Mouse (Mus musculus): ENCODE measurements at regions not wholly inside any gene's neighbourhood (a gene's known extent, or its start where the extent isn't known, plus 50 kb on each side); places are given as distances from the start of the nearest gene placed in this dataset.

- Histone ChIP-seq H3K9me3 (replicated peaks) (peaks cover 3% of the 10 kb centered on the region; the same call in 1 of the 2 replicates), H3K9ac (no peak overlapping the region), H3K27me3 (replicated peaks) (no peaks in the 10 kb centered on the region), H3K27ac (ENCODE audit: poor library complexity, severe bottlenecking) (no peak overlapping the region), H3K4me3 (no peak overlapping the region), H3K4me1 (replicated peaks) (no peaks in the 10 kb centered on the region; the same call in 1 of the 2 replicates), H3K4me2 (no peak overlapping the region), H3K36me3 (no peaks in the 10 kb centered on the region)
- no peak for ATAC-seq (ENCODE audit: insufficient number of reproducible peaks, low FRiP score)
- WGBS = 58% methylated on average over 4 of the region's 4 CpGs
Observed at GRCm38 (mm10) chr10:83859633-83860032, 137.0 kb downstream of the 1500009L16Rik start.

DNA sequence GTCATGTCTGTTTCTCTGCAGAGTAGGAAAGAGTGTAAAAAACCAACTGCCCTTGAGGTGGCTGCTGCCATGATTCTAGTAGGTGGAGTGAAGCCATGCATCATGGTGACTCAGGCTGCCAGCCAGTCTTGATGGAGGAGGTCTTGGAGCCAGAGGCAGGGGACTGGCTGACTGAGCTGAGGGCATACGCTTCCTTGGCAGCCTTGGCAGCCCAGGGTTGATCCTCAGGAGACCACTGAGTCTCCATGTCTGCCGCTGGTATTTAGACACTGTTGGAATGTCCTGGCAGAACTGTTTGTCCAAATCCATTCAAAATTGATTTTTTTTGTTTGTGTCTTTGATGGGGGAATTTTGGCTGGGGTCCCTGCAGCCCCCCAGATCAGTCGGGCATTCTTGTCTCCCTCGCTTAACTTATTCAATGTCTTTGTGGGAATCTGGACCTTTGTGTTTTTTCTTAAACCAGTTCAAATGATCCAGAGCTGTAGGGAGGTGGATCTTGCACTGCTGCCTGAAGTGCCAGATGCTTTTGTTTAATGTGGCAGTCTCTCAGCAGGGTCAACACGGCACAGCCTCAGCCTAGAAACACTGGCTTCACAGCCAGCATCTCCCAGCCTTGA is 139.0 kb downstream of the 1500009L16Rik start:
- H3K27ac ChIP-seq (ENCODE audit: poor library complexity, severe bottlenecking) = no peak overlapping the region
- ATAC-seq (ENCODE audit: insufficient number of reproducible peaks, low FRiP score) = no peak
- H3K36me3 ChIP-seq = no peaks in the 10 kb centered on the region
- 71% methylated on average over 5 of the region's 5 CpGs for WGBS
- peaks cover 3% of the 10 kb centered on the region; the same call in 1 of the 2 replicates for H3K9me3 ChIP-seq (replicated peaks)
- no peak overlapping the region for H3K4me2 ChIP-seq
- peaks cover 12% of the 10 kb centered on the region for H3K4me1 ChIP-seq (replicated peaks)
- H3K4me3 ChIP-seq = no peak overlapping the region
- no peak overlapping the region for H3K9ac ChIP-seq
- H3K27me3 ChIP-seq (replicated peaks) = no peaks in the 10 kb centered on the region

- Histone ChIP-seq H3K4me1 (replicated peaks) (peaks cover 12% of the 10 kb centered on the region), H3K4me2 (no peak overlapping the region), H3K9me3 (replicated peaks) (peaks cover 3% of the 10 kb centered on the region; the same call in 1 of the 2 replicates), H3K36me3 (no peaks in the 10 kb centered on the region), H3K9ac (no peak overlapping the region), H3K4me3 (no peak overlapping the region), H3K27ac (ENCODE audit: poor library complexity, severe bottlenecking) (no peak overlapping the region), H3K27me3 (replicated peaks) (no peaks in the 10 kb centered on the region)
- 80% methylated on average over 8 of the region's 8 CpGs for WGBS
- ATAC-seq (ENCODE audit: insufficient number of reproducible peaks, low FRiP score) = no peak
Observed at GRCm38 (mm10) chr10:83864591-83864990, 141.9 kb downstream of the 1500009L16Rik start.

DNA sequence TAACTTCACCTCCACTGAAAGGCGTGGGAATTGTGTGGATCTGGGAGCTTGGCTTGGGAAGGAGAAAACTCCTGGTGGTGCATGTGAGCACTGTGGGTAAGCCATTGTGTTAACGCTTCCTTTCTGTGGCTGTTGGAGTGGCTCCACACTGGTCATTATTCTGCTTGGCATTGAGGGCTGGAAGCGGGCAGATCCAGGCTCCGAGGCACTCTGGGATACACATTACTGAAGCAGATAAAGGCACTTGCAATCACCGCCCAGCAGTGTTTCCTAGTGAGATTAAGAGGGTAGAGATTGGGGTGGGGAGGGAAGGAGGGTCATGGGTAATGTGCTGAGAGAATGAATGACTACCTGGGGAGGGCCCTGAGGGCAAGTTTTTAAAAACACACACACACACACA is 143.3 kb downstream of the 1500009L16Rik start:
- Histone ChIP-seq H3K27ac (ENCODE audit: poor library complexity, severe bottlenecking) (peak overlapping the region; percentile 19), H3K4me2 (no peak overlapping the region), H3K4me3 (no peak overlapping the region), H3K9me3 (replicated peaks) (peaks cover 3% of the 10 kb centered on the region; the same call in 1 of the 2 replicates), H3K27me3 (replicated peaks) (no peaks in the 10 kb centered on the region), H3K9ac (no peak overlapping the region), H3K36me3 (no peaks in the 10 kb centered on the region), H3K4me1 (replicated peaks) (peaks cover 12% of the 10 kb centered on the region)
- WGBS = 21% methylated on average over 5 of the region's 5 CpGs
- peak; percentile 70 for ATAC-seq (ENCODE audit: insufficient number of reproducible peaks, low FRiP score)

DNA sequence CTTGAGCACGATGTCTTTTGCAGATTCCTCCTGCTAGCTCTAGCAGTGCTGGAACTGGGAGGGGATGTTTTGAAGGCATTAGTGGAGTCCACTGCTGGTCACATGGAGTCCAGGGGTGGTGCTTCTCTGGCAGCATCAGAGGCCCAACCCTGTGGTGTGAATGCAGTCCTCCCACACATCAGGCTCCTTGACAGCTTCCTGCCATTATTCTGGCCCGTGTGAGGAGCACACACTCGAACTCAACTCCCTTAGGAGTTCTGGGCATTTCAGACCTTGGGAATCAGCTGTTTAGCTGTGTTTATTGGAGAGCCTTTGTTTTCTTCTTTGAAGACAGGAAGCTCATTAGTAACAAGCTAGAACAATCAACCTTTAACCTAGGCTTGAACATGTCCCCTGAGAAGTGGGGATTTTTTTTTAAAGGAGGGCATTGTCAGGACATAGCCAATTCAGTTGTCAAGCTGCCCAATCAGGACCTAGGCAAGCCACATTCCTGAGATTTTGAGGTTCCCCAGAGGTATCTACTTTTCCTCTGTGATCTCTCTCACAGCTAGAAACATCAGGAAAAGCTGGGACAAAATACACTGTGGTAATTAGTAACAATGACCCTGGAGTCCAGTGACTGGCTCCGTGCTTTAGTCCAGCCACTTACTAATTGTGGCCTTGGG is 149.2 kb downstream of the 1500009L16Rik start:
- H3K36me3 ChIP-seq = no peaks in the 10 kb centered on the region
- 43% methylated on average over 4 of the region's 4 CpGs for WGBS
- no peak overlapping the region for H3K27ac ChIP-seq (ENCODE audit: poor library complexity, severe bottlenecking)
- H3K4me2 ChIP-seq = no peak overlapping the region
- ATAC-seq (ENCODE audit: insufficient number of reproducible peaks, low FRiP score) = no peak
- H3K9me3 ChIP-seq (replicated peaks) = no peaks in the 10 kb centered on the region
- no peaks in the 10 kb centered on the region for H3K27me3 ChIP-seq (replicated peaks)
- H3K4me1 ChIP-seq (replicated peaks) = peaks cover 8% of the 10 kb centered on the region; the same call in 1 of the 2 replicates
- no peak overlapping the region for H3K9ac ChIP-seq
- H3K4me3 ChIP-seq = no peak overlapping the region

DNA sequence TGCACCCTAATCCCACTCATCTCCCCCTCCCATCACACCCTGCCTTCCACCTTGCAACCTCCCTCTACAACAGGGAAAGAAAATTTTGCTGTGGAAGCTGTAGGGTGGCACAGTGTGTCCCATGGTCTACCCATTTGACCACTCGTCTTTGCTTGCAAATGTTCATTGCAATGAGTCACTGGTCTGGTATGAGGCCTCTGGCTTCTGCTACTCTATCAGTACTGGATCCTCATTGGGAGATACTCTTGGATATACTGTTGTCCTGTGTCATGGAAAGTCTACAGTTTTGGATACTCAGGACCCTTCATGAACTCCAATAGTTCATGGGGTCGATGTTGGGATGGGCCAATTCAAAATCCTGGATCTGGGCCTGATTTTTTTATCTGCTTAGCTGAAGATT is 156.1 kb downstream of the 1500009L16Rik start:
- Histone ChIP-seq H3K27ac (ENCODE audit: poor library complexity, severe bottlenecking) (no peak overlapping the region), H3K4me3 (no peak overlapping the region), H3K9me3 (replicated peaks) (no peaks in the 10 kb centered on the region), H3K9ac (no peak overlapping the region), H3K4me2 (no peak overlapping the region), H3K36me3 (no peaks in the 10 kb centered on the region), H3K4me1 (replicated peaks) (peaks cover 30% of the 10 kb centered on the region), H3K27me3 (replicated peaks) (no peaks in the 10 kb centered on the region)
- 63% methylated on average over 2 of the region's 2 CpGs for WGBS
- ATAC-seq (ENCODE audit: insufficient number of reproducible peaks, low FRiP score) = no peak

DNA sequence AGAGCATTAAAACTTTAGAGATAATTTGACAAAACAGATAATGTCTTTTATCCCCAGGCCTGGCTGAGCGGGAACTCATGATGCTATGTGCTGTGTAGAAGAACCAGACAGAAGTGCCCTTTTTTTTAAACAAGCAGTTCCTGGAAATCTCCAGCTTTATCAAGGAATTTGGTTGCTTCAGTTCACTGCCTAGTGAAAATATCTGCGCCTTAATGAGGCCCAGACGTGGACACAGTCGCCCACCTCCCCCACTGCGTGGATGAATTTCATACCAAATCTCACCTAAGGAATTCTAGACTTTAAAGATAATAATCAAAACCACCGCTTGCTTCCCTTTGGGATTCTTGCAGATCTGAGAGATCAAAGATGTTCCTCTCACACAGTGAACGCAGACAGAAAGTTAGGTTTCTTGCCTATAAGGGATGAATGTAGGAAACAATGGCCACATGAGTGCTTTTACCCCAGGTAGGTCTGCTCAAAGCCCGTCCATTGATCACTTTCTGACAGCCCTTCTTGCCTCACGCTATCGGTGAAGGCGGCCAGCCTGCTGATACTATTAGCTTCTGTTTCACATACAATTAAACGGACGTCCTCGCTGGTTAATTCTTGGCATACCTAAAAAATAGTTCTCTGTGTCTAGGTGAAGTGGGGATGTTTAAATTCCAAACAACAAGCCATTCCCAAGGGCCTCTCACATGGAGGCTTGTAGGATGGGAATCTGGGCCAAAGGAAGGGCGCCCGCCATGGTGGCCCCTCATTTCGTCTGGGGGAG is 159.6 kb downstream of the 1500009L16Rik start:
- no peaks in the 10 kb centered on the region for H3K36me3 ChIP-seq
- H3K4me2 ChIP-seq = no peak overlapping the region
- 47% methylated on average over 17 of the region's 17 CpGs for whole genome bisulfite sequencing
- H3K9ac ChIP-seq = no peak overlapping the region
- H3K27me3 ChIP-seq (replicated peaks) = no peaks in the 10 kb centered on the region
- H3K4me1 ChIP-seq (replicated peaks) = peaks cover 40% of the 10 kb centered on the region
- ATAC-seq (ENCODE audit: insufficient number of reproducible peaks, low FRiP score) = no peak
- no peaks in the 10 kb centered on the region for H3K9me3 ChIP-seq (replicated peaks)
- H3K4me3 ChIP-seq = no peak overlapping the region
- H3K27ac ChIP-seq (ENCODE audit: poor library complexity, severe bottlenecking) = peak overlapping the region; percentile 54

DNA sequence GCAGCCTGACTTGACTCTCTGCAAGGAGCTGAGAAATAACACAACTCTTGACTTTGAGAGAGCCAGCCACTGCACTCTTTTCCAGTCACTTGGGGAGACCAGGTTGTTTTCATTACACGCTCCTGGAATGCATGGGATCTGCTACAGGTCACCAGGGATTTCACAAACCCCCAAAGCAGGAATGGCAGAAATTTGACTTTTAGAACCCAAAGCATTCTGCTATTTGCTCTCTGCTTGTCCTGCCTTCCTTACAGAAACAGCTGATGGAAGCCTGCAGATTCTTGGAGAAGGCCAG is 160.2 kb downstream of the 1500009L16Rik start:
- no peaks in the 10 kb centered on the region for H3K36me3 ChIP-seq
- peak overlapping the region; percentile 25; the same call in 1 of the 2 replicates for H3K27ac ChIP-seq (ENCODE audit: poor library complexity, severe bottlenecking)
- ATAC-seq (ENCODE audit: insufficient number of reproducible peaks, low FRiP score) = no peak
- peaks cover 41% of the 10 kb centered on the region for H3K4me1 ChIP-seq (replicated peaks)
- no peak overlapping the region for H3K4me3 ChIP-seq
- no peak overlapping the region for H3K4me2 ChIP-seq
- no peak overlapping the region for H3K9ac ChIP-seq
- WGBS = 58% methylated on average over 1 of the region's 1 CpGs
- H3K9me3 ChIP-seq (replicated peaks) = no peaks in the 10 kb centered on the region
- no peaks in the 10 kb centered on the region for H3K27me3 ChIP-seq (replicated peaks)

DNA sequence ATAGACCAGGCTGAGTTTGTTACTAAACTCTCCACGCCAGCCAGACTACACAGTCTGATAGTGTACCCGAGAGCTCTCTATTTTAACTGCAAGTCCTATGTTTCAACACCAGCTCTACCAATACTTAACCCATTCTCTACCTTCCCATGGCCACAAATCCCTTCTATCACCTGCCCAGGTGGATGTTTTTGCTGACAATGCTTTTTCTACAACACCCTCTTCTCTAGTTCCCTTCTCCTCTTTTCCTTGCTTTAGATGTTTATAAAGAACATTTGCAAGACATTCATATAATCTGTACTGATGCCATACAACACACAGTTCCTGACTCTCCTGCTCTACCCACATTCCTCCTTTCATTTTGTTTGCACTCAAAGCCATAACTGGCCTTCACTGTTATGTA is 161.9 kb downstream of the 1500009L16Rik start:
- no peak overlapping the region for H3K4me2 ChIP-seq
- no peak overlapping the region for H3K27ac ChIP-seq (ENCODE audit: poor library complexity, severe bottlenecking)
- no peak overlapping the region for H3K4me3 ChIP-seq
- ATAC-seq (ENCODE audit: insufficient number of reproducible peaks, low FRiP score) = no peak
- no peaks in the 10 kb centered on the region for H3K9me3 ChIP-seq (replicated peaks)
- WGBS = 65% methylated on average over 2 of the region's 2 CpGs
- peaks cover 35% of the 10 kb centered on the region for H3K4me1 ChIP-seq (replicated peaks)
- H3K27me3 ChIP-seq (replicated peaks) = no peaks in the 10 kb centered on the region
- no peak overlapping the region for H3K9ac ChIP-seq
- H3K36me3 ChIP-seq = no peaks in the 10 kb centered on the region

GRCm38 (mm10) chr10:83888587-83888986 is 165.9 kb downstream of the 1500009L16Rik start:
- no peak overlapping the region for H3K4me2 ChIP-seq
- no peaks in the 10 kb centered on the region for H3K36me3 ChIP-seq
- whole genome bisulfite sequencing = 69% methylated on average over 6 of the region's 6 CpGs
- H3K4me3 ChIP-seq = no peak overlapping the region
- H3K9ac ChIP-seq = no peak overlapping the region
- H3K4me1 ChIP-seq (replicated peaks) = peaks cover 18% of the 10 kb centered on the region
- H3K9me3 ChIP-seq (replicated peaks) = no peaks in the 10 kb centered on the region
- no peak for ATAC-seq (ENCODE audit: insufficient number of reproducible peaks, low FRiP score)
- H3K27ac ChIP-seq (ENCODE audit: poor library complexity, severe bottlenecking) = no peak overlapping the region
- H3K27me3 ChIP-seq (replicated peaks) = no peaks in the 10 kb centered on the region

GRCm38 (mm10) chr10:83895741-83896150 is 173.1 kb downstream of the 1500009L16Rik start:
- Histone ChIP-seq H3K27ac (ENCODE audit: poor library complexity, severe bottlenecking) (peak overlapping the region; percentile 88), H3K9ac (no peak overlapping the region), H3K4me2 (no peak overlapping the region), H3K36me3 (no peaks in the 10 kb centered on the region), H3K4me3 (no peak overlapping the region), H3K9me3 (replicated peaks) (no peaks in the 10 kb centered on the region; the same call in 1 of the 2 replicates), H3K4me1 (replicated peaks) (peaks cover 43% of the 10 kb centered on the region), H3K27me3 (replicated peaks) (no peaks in the 10 kb centered on the region)
- ATAC-seq (ENCODE audit: insufficient number of reproducible peaks, low FRiP score) = peak; percentile 82
- 16% methylated on average over 3 of the region's 3 CpGs for WGBS

Data from heart, embryonic 12.5 days (tissue).